Comparison of ENCODE assay signal across 13 mouse cellular contexts in the genomic region with DNA sequence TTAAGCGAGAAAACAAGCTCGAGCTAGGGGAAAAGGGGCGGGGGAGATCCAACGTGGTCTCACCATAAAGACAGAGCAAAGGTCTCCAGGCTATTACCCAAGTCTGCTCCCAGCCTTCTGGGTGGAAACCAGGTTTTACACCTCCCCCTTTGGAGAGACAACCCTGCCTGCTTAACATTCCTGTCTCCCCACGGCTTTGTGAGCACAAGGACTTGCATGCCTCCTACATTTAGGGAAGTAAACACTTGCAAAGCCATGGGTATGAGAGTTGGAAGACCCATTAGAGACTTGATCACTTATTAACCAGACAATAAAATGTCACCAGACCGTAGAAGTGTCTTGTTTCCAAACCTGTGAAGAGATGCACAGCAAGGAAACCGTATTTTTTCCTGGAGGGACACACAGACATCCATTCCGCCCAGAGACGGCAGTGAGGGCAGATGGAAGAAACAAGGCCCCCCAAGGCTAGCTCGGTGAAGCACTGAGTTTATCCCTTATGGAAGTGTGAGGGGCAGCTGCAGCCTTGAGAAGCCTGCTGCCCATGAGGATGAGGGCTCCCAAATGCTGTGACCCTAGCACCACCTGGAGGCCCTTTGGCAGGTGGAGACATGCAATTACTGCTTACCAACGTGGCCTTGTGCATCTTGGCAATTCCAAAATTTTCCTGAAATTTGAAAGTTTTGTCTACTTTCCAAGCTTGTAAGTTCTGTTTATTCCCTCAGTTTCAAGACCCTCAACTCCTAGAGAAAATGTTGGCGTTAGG. TPM values are rescaled to one million over a fixed set of nuclear protein-coding genes. Genes with fewer than 3 reads are reported as not detected.
DNase-seq lines count a peak whose midpoint lies in the region; ATAC-seq and TF ChIP-seq lines count a peak whose summit lies in the region.
"Had no signal": no experiment of that assay in that cellular context is flagged by ENCODE, and none has a peak within 500 bp of the region (broad histone marks: within the 10 kb centered on the region; RNA-seq: fewer than 3 reads in every experiment).

No protein-coding gene starts in this region.

- peak; percentile 41 for TF ChIP-seq CTCF in gastrocnemius, adult 2 months (IDR thresholded peaks at IDR 0.05)
- TF ChIP-seq CTCF in lung, postnatal 0 days (IDR thresholded peaks at IDR 0.05): peak; percentile 55
- TF ChIP-seq CTCF in embryonic fibroblast, embryonic 13.5 days (IDR thresholded peaks at IDR 0.05; ENCODE audit: borderline replicate concordance, insufficient read depth, low read length): peak; percentile 14; the same call in 1 of the 2 replicates

- no peaks in the 10 kb centered on the region for H3K27me3 ChIP-seq in lung, postnatal 0 days (replicated peaks; ENCODE audit: insufficient read depth, low read length)
- no peaks in the 10 kb centered on the region for H3K27me3 ChIP-seq in hindbrain, embryonic 11.5 days (ENCODE audit: control insufficient read depth, insufficient read depth, low read length)
- H3K27me3 ChIP-seq: heart, embryonic 12.5 days; neural tube, embryonic 12.5 days had no signal

- H3K9ac ChIP-seq in lung, postnatal 0 days (replicated peaks; ENCODE audit: low read depth): no peak overlapping the region
- no peak overlapping the region for H3K9ac ChIP-seq in hindbrain, embryonic 11.5 days (ENCODE audit: low read depth, low read length)
- H3K9ac ChIP-seq: heart, embryonic 12.5 days; neural tube, embryonic 12.5 days had no signal

- H3K4me2 ChIP-seq in lung, postnatal 0 days (replicated peaks; ENCODE audit: low read depth, low read length): no peak overlapping the region
- H3K4me2 ChIP-seq in hindbrain, embryonic 11.5 days (replicated peaks; ENCODE audit: low read depth, low read length): no peak overlapping the region
- H3K4me2 ChIP-seq: heart, embryonic 12.5 days; neural tube, embryonic 12.5 days had no signal

- TF ChIP-seq EP300 in lung, postnatal 0 days (IDR thresholded peaks at IDR 0.05): no peak

- no peak for DNase-seq in gastrocnemius, adult 2 months
- no peak for DNase-seq in gastrocnemius, postnatal 14 days
- DNase-seq in lung, postnatal 0 days (ENCODE audit: low spot score): no peak
- no peak for DNase-seq in lung, postnatal 14 days
- peak; percentile 27 for DNase-seq in thymus, postnatal 25 days
- DNase-seq in cerebellum, postnatal 4 days (ENCODE audit: low spot score in 2 of 2): no peak
- DNase-seq in hindbrain, embryonic 11.5 days (ENCODE audit: low spot score): no peak

- H3K9me3 ChIP-seq in lung, postnatal 0 days (ENCODE audit: low read length): no peaks in the 10 kb centered on the region
- H3K9me3 ChIP-seq in hindbrain, embryonic 11.5 days (ENCODE audit: control insufficient read depth, low read length): no peaks in the 10 kb centered on the region
- H3K9me3 ChIP-seq: heart, embryonic 12.5 days; limb, embryonic 10.5 days; neural tube, embryonic 12.5 days had no signal

- WGBS in lung, postnatal 0 days: 52% methylated on average over 12 of the region's 12 CpGs
- 68% methylated on average over 12 of the region's 12 CpGs for whole genome bisulfite sequencing in hindbrain, embryonic 11.5 days

- TF ChIP-seq POLR2A in embryonic fibroblast, embryonic 13.5 days (IDR thresholded peaks at IDR 0.05; ENCODE audit: low read depth, low read length): no peak

- H3K4me3 ChIP-seq in gastrocnemius, adult 2 months: no peak overlapping the region
- H3K4me3 ChIP-seq in lung, postnatal 0 days (ENCODE audit: low read depth, low read length): no peak overlapping the region
- no peak overlapping the region for H3K4me3 ChIP-seq in embryonic fibroblast, embryonic 13.5 days (ENCODE audit: insufficient read depth, low read length)
- H3K4me3 ChIP-seq in hindbrain, embryonic 11.5 days (ENCODE audit: low read depth, low read length): no peak overlapping the region
- H3K4me3 ChIP-seq: heart, embryonic 12.5 days; limb, embryonic 10.5 days; megakaryocyte, embryonic 14.5 days; neural tube, embryonic 12.5 days had no signal

- H3K27ac ChIP-seq in gastrocnemius, adult 2 months: no peak overlapping the region
- H3K27ac ChIP-seq in lung, postnatal 0 days (ENCODE audit: low read length): no peak overlapping the region
- no peak overlapping the region for H3K27ac ChIP-seq in embryonic fibroblast, embryonic 13.5 days (ENCODE audit: insufficient read depth, low read length)
- H3K27ac ChIP-seq in hindbrain, embryonic 11.5 days (ENCODE audit: low read depth, low read length): no peak overlapping the region
- H3K27ac ChIP-seq: limb, embryonic 10.5 days; neural tube, embryonic 12.5 days had no signal

- H3K4me1 ChIP-seq in lung, postnatal 0 days (ENCODE audit: insufficient read depth, low read depth, low read length): no peaks in the 10 kb centered on the region
- no peaks in the 10 kb centered on the region for H3K4me1 ChIP-seq in embryonic fibroblast, embryonic 13.5 days (ENCODE audit: control insufficient read depth, insufficient read depth, low read length)
- no peaks in the 10 kb centered on the region for H3K4me1 ChIP-seq in hindbrain, embryonic 11.5 days (replicated peaks; ENCODE audit: control insufficient read depth, insufficient read depth, low read length)
- H3K4me1 ChIP-seq: heart, embryonic 12.5 days; limb, embryonic 10.5 days; megakaryocyte, embryonic 14.5 days; neural tube, embryonic 12.5 days had no signal

- H3K36me3 ChIP-seq in lung, postnatal 0 days (ENCODE audit: insufficient read depth, low read length): no peaks in the 10 kb centered on the region
- no peaks in the 10 kb centered on the region for H3K36me3 ChIP-seq in hindbrain, embryonic 11.5 days (ENCODE audit: control insufficient read depth, insufficient read depth, low read length)
- H3K36me3 ChIP-seq: heart, embryonic 12.5 days; limb, embryonic 10.5 days; neural tube, embryonic 12.5 days had no signal

- ATAC-seq in lung, postnatal 0 days: no peak
- no peak for ATAC-seq in hindbrain, embryonic 11.5 days (ENCODE audit: low FRiP score)
- ATAC-seq: inflammation-experienced regulatory T-cells, adult 6 months had no signal

- intact Hi-C loops in gastrocnemius, adult 2 months (cut with DNase I): no loop called here
- intact Hi-C loops in gastrocnemius, postnatal 14 days (cut with DNase I; ENCODE audit: low total_unique reads): no loop called here

RNA-seq across cellular contexts. Expression of gene Rtp1, which starts 8.7 kb away (rescaled TPM):
- not detected for total RNA-seq in gastrocnemius, adult 2 months (2021)
- not detected for total RNA-seq in gastrocnemius, postnatal 14 days (2021)
- not detected in 2 replicates for polyA plus RNA-seq in lung, postnatal 0 days (2015; fragmentation: Nextera tagmentation; extraction: Ambion mirVana)
- polyA plus RNA-seq in embryonic fibroblast, embryonic 13.5 days (2011; ENCODE audit: insufficient read length, low read depth, missing spikeins): not detected in 2 replicates
- polyA plus RNA-seq in hindbrain, embryonic 11.5 days (2014; fragmentation: Nextera tagmentation; extraction: Ambion mirVana): not detected in 2 replicates
- polyA plus RNA-seq: heart, embryonic 12.5 days; inflammation-experienced regulatory T-cells, adult 6 months; limb, embryonic 10.5 days; neural tube, embryonic 12.5 days had no signal
